Mouse (Mus musculus) megakaryocyte, adult 5-6 weeks (primary cell): ENCODE results near the gene Med28. TPM values are rescaled to one million over a fixed set of nuclear protein-coding genes. Genes with fewer than 3 reads are reported as not detected.

Source experiments
- ATAC-seq: 2 replicates; pipeline ENCODE4 v1.8.0; 2016; ENCODE audit warnings: mild to moderate bottlenecking, inconsistent platforms; ENCODE audit not compliant: poor library complexity, severe bottlenecking
- total RNA-seq, 2 experiments: library from RNA; stranded (forward) in 1 of 2; stranded (reverse) in 1 of 2; fragments of 153-499, 151-499 nt in 1 of 2; fragments of 221-1000, 200-1000 nt in 1 of 2; gene quantifications; 2 replicates each; pipeline versions ENCODE4 v1.2.3 to v1.2.4; 2015 to 2017

The Med28 gene
- total RNA-seq, 2 experiments from 2014 or later, result 43.5 to 115 TPM

DNA sequence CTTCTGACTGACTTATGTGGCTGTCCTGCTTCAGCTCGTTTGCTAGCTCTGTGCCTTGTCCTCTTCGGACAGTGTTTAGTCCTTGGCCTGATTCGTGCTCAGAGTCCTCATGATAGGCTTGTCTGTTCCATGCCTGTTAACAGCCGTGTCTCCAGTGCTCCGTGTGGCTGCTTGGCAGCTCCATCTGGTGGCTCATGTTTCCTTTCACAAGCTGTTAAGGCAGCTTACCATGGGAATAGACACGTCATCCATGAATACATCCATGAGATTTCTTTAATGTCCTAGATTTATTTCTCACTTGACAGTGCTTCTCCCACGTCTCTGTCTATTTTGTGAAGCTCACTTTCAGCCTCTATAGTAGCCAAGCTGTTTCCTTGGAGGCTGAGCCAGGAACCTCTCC, 10.0 kb upstream of the Med28 start:
- no peak for ATAC-seq

DNA sequence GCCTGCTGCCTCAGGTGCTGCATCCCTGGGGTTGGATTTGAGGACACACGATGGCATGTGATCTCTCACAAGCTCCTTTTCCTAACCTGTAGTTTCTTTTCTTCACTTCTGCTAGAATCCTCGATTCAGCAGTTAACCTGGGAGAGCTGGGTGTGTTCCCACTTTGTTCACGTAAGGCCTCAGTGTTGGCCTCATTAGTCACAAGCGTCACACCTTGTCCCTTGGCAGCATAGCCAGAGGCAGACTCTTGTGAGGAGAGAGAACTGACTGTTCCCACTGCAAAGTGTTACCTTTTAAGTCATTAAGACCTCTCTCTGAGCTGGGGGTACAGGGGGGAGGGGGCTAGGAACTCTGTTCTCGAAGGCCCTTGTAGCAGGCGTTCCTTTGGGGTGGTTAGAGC, 7.1 kb upstream of the Med28 start:
- no peak for ATAC-seq

DNA sequence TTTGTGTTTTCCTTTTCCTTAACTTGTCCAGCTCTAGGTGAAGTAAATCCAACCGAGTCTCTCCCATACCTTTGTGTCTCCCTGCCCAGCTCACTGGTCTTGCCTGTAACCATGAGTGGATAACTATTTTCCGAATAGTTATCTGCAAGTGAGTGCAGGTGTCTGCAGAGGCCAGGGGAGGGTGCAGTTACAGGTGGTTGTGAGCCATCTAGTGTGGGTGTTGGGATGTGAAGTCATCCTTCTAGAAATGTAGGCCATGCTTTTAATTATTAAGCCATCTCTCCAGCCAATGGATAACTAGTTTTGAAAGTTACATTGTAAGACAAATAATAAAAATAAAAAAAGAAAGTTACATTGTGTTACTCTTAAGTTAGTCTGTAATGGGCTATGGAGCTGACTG, 6.5 kb upstream of the Med28 start:
- ATAC-seq, result no peak

DNA sequence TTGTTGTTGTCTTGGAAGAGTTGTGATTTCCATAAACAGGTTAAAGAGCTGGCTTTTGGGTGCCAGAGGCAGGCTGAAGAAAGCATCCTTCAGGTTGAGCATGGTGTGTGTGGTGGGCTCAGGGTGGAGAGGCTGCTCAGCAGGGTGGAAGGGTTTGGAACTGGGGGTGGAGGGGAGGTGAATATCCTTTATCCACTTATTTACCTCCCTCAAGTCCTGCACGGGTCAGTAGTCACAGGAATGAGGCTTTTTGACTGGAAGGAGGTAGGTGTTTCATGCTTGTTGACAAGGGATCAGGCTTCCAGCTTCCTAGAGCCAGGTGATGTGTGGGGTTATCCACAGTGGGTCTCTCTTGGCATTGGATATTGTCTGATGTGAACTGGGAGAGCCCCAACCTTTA, 5.4 kb upstream of the Med28 start:
- no peak for ATAC-seq

DNA sequence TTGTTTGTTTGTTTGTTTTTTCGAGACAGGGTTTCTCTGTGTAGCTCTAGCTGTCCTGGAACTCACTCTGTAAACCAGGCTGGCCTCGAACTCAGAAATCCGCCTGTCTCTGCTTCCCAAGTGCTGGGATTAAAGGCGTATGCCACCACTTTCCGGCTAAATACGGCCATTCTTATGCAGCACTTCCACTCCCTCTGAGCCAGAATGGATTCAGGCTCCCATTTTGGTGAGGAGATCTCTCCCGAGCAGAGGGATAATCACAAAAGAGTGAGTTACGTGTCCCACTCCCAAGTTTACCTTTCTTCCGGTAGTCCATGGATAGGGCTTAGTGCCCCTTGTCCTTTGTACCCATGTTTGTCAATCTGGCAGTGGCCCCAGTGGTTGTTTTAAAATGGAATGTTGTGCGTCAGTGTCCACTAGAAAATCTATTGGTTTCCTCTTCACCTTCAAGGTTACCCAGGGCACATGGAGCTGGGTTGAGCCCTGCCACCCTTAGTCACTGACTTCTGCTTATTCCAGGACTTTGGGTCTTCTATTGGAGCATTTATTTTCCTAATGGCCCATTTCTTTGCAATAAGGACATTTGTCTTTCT, 4.8 kb upstream of the Med28 start:
- no peak for ATAC-seq

DNA sequence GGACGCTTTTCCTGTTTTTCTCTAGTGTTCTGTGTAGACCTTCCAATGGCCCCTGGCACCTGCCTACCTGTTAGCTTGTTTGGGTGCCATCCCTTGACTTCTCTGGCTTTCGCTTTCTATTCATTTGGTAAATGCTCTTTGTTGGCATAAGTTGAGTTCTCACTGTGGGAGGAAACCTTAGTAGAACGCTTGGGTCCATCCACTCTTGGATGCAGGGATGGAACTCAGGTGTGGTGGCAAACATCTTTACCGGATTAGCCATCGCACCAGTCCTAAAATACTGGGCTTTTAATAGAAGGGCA, 731 bp downstream of the Med28 start:
- ATAC-seq, result no peak

DNA sequence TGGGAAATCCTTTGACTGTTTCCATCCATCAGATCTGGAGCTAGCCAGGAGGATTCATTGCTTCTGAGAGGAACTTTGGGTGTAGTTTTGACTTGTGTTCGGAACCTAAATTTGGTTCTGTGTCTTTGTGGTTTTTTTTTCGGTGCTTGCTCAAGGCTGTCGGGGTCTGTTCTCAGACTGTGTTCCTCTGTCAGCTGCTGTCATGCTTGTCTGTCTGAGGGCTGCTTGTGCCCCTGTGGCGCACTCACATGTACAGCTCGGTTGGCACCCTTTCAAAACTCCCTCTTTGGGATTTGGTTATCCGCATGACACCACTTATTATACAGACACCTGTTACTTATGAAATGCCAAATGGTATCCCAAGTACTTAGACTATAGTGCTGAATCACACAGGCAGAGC, 1.6 kb downstream of the Med28 start:
- ATAC-seq, result no peak

DNA sequence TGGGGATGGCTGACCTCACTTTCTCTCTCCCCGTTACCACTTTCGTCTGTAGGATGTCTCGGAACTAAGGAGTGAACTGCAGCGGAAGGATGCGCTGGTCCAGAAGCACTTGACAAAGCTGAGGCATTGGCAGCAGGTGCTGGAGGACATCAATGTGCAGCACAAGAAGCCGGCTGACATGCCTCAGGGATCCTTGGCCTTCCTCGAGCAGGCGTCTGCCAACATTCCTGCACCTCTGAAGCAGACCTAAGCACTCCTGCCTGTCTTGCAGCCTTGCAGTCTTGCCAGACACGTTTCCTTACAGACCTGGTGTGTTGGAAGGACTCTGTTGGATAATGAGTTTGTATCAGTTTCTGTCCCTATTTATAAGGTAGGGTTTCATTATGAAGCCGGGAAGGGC, 5.1 kb downstream of the Med28 start:
- no peak for ATAC-seq

DNA sequence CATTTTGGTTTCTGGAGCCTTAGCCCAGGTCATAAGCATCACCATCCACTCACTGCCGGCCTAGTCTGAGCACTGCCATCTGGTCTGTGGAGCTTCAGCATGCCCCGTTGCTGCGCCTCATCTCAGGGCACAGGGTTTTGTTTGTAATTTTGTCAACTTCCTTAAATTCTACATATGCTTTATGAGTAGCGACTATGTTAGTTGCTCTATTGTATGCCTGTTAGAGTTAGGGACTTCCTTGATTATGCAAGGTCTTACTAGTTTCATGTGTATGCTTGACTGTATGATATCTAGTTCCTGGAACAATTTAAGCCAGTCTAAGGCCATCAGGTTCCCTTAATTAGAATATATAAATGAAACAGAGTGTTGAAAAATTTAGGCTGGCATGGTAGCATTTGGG, 6.3 kb downstream of the Med28 start:
- peak; percentile 75 for ATAC-seq

DNA sequence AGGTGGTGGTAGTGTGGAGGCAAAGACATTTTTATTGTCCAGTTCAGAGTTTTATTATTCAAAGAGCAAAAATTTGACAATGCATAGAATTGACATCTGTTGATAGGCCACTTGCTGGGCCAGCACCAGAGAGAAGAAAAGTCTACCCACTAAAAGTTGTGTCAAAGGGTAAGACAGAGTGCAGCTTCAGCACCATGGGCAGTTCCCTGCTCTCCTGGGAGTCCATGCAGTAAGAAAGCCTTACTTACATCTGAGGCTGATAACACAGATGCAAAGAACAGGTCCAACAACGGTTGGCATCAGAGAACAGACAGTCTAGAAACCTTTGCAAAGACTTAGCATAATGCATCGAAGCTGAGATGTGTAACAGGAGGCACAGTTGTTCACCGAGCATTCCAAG, 9.7 kb downstream of the Med28 start:
- no peak for ATAC-seq

DNA sequence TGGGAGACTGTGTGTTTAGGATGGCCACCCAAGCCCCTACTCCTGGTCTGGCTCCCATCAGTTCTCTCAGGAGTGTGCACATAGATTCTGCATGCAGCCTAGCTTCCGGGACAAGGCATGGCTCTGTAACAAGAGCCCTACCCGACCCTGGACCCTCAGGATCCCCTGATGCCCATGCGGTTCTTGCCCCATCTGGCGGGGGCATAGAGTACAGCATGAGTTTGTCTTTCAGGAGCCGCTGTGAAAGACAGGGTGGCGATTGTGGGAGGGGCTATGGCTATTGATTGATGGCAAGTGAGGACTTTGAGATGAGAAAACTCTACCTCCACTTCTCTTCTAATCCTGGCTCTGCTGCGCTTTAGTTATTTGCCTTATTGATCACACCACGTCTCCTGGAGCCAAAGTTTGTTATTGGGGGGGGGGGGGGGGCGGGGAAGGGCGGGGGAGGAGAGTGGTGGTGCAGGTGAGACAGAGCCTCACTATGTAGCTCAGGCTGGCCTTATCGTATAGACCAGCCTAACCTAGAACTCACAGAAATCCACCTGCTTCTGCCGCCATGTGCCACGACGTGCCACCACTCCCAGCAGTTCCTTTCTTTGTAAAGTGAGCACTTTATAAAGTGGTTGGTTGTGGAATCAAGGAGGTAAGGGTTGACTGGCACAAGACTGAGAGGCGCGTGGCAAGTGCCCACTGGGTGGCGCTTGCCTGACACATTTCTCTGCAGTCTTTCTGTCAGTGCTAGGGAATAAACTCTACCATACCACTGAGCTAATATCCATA, 14.5 kb downstream of the Med28 start:
- ATAC-seq, result peak; percentile 65

DNA sequence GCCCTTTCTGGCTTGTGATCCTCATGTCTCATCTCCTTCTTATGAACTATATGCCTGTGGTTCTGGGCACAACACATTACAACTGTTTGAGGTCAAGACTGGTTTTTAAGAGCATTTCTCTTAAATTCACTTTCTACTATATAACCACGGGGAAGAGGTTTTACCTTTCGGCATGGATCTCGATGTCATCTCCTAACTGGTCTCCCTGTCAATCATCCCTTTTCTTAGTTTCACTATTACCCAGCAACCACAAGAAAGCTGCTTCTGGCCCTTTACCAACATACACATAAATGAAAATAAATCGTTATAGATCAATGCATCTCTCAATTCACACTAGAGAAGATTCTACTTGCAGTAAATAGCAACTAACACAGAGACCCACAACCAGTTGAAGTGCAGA, 15.1 kb downstream of the Med28 start:
- no peak for ATAC-seq

DNA sequence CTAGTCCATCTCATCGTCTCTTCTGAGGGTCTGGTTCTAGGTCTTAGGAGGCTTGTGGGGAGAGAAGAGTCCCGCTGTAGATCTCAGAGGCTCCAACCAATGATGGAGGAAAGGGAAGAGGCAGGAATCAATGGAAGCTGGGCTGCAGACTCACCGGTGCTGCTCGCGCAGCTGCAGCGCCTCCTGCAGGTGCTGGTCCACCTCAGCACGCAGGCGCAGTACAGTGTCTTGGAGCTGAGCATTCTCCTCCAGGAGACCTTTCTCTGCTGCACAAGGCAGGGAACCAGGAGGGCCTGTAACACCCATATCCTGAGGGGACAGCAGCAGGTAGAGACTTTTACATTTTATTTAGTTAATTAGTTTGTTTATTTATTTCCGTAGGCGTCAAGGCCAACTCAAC, 19.5 kb downstream of the Med28 start:
- ATAC-seq, result no peak

DNA sequence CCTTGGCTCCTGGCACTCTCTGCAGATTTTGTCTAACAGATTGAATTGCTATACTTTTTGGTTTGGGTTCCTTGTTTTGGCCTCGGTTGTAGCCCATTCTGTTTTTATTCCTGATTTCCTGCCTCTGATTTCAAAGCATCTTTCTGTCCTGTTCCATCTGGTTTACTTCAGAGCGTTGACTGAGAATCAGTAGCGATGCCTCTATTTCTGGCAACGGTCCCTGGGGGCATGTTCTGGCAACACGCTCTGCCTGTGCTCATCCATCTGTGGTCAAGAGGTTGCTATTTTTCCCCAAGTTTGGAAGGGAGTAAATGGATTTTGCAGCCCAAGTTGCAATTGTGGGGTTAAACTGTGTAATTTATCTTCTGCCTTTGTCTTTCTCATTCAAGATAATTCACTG, 23.3 kb downstream of the Med28 start:
- no peak for ATAC-seq

DNA sequence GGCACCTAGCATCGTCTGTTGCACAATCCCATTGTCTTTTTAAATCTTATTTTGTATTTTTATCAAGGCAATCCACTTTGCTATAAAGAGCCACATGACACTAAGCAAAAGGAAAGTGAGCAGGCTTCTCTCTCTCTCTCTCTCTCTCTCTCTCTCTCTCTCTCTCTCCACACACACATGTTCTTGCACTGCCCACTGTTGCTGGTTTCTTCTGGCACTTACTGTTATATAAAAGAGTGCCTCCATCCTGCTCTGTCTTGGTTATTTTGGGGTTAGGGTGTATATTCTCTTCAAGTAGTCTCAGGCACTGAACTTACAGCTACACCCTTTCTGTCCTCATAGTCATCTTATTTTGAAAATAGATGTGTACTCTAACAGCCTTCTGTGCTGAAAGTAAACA, 29.6 kb downstream of the Med28 start:
- ATAC-seq, result no peak

DNA sequence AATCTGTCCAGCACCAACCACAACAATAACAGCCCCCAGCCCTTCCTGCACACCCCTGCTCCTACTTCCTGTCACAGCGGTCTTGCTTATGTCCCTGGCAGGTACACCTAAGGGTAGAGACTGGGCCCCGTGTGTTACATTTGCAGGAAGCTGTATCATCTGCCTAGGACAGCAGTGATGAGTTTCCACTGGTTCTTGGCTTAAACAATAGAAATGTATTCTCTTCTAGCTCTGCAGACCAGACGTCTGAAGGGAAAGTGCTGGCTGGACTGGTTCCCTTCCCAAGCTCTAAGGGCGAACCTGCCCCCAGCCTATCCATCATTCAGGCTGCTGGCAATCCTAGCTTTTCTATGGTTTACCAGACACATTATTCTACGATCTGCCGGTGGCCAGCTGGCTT, 44.0 kb downstream of the Med28 start:
- no peak for ATAC-seq

DNA sequence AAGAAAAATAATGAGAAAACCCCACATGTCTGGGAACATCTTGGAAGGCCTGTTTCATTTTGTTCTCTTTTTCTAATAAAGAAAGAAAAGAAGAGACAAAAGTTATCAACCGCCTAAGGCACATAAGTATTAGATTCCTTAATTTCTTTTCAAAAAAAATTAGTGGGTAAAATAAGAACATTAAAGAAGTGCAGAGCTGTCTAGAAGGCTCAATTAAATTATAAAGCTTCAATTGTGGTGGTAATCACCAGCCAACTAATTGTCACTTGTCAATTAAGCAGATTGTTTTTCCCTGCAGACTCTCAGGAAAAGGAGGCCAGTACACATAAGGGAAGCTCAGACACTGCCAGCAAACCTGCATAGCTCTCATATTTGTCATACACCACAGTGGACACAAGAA, 45.8 kb downstream of the Med28 start:
- ATAC-seq, result no peak

DNA sequence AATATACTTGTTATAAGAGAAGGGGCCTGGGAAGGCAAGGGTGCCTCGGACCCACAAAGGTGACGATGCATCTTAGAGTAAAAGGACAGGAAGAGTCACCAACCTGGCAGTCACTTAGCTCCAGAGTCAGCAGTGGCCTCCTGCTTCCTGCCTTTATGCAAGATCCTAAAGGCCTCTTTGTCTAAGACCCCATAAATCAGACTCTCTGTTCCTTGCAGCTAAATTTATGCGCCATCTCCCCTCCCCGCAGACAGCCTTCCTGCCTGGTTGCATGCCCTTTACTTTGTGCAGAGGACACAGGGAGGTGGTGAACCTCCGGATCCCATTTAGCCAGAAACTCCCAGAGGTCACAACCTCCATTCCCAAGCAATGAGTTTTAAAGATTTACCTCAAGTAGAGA, 52.8 kb downstream of the Med28 start:
- ATAC-seq, result no peak

DNA sequence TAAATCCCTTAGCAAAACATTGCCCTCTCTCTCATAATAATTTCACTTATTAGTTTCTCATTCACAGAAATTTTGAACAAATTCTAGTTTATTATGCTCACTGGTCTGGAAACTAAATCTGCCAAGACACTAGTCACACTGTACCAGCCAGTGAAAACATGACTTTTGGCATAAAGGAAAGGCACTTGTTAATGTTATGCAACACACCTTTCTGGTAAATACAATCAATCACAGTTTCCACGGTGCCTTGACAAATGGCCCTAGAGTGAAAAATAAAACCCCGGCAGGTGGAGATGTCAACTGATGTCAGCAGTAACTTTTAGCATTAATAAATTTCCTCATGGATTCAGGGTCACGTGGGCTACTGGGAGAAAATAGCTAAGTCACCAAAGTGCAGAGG, 56.7 kb downstream of the Med28 start:
- no peak for ATAC-seq

DNA sequence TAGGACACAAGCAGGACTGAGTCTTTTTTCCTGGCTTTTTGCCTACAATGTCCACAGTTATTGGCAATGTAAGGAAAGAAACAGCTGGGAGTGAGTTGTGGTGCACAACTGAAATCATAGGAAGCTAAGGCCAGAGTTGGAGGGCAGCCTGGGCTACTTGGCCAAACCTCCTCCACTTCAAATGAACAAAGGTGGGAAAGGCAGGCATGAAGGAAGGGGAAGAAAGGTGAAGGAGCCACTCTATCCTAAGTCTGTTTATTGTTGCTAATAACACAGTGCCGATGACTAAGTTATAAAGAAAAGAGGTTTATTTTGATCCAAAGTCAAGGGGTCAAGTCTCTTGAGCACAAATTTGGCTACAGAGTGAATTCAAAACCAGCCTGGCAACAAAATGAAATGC, 57.3 kb downstream of the Med28 start:
- ATAC-seq, result no peak
